Mouse (Mus musculus) neural tube, embryonic 15.5 days (tissue): Measurements from ENCODE around the gene Kdm4b. TPM values are rescaled to one million over a fixed set of nuclear protein-coding genes. Genes with fewer than 3 reads are reported as not detected.
A peak's percentile ranks its signal among the peaks of the same experiment; 100 is the strongest.

ENCODE experiments used
- ATAC-seq: fragments of 200-750 bp; cut with Nextera tagmentation; 2 replicates; pipeline ENCODE4 v1.8.0; 2017; ENCODE audit warnings: mild to moderate bottlenecking, moderate TSS enrichment, moderate library complexity; ENCODE audit not compliant: low FRiP score
- H3K27ac ChIP-seq: fragments of 300-500 bp; sonication (generic); replicated peaks from 2 replicates; pipeline ENCODE4 v1.5.1; 2015; ENCODE audit warnings: mild to moderate bottlenecking, inconsistent platforms
- H3K27me3 ChIP-seq: fragments of 300-500 bp; sonication (generic); replicated peaks from 2 replicates; pipeline ENCODE4 v1.6.1; 2015; ENCODE audit warnings: inconsistent platforms
- H3K36me3 ChIP-seq: fragments of 300-500 bp; sonication (generic); 2 replicates; pipeline ENCODE4 v1.6.1; 2015; ENCODE audit warnings: inconsistent platforms
- H3K4me1 ChIP-seq: fragments of 300-500 bp; sonication (generic); 2 replicates; pipeline ENCODE4 v1.6.1; 2015; ENCODE audit warnings: inconsistent platforms
- H3K4me2 ChIP-seq: fragments of 300-500 bp; sonication (generic); 2 replicates; pipeline ENCODE4 v1.6.1; 2015; ENCODE audit warnings: inconsistent platforms, mild to moderate bottlenecking, moderate library complexity
- H3K4me3 ChIP-seq: fragments of 300-500 bp; sonication (generic); replicated peaks from 2 replicates; pipeline ENCODE4 v1.5.1; 2015; ENCODE audit warnings: mild to moderate bottlenecking, inconsistent platforms
- H3K9ac ChIP-seq: fragments of 300-500 bp; sonication (generic); replicated peaks from 2 replicates; pipeline ENCODE4 v1.6.1; 2015; ENCODE audit warnings: mild to moderate bottlenecking, inconsistent platforms
- H3K9me3 ChIP-seq: fragments of 300-500 bp; sonication (generic); replicated peaks from 2 replicates; pipeline ENCODE4 v1.6.1; 2016; ENCODE audit warnings: inconsistent platforms
- WGBS: fragments of 180-500 bp; shearing (Covaris S2); methylation state at CpG from one replicate; pipeline ENCODE4 v1.1.7; 2015; ENCODE audit warnings: mixed read lengths; 5-methylcytosine and 5-hydroxymethylcytosine counted together
- polyA plus RNA-seq: library from polyadenylated mRNA; unstranded; fragments of >200 nt; fragmentation: Nextera tagmentation; extraction: Ambion mirVana; gene quantifications from 2 replicates; pipeline ENCODE4 v1.2.1, GENCODE M21; 2015

The Kdm4b gene
- polyA plus RNA-seq, 1 experiment from 2014 or later = 65.2 TPM

GRCm38 (mm10) chr17:56356921-56357885, 31.3 kb downstream of the Kdm4b start:
- WGBS = 73% methylated on average over 9 of the region's 9 CpGs
- Histone ChIP-seq H3K4me2 (no peak overlapping the region), H3K36me3 (peaks cover 68% of the 10 kb centered on the region), H3K27ac (no peak overlapping the region), H3K4me1 (peaks cover 25% of the 10 kb centered on the region), H3K27me3 (no peaks in the 10 kb centered on the region), H3K9ac (no peak overlapping the region), H3K4me3 (no peak overlapping the region), H3K9me3 (no peaks in the 10 kb centered on the region)
- peak; percentile 75 for ATAC-seq

- ATAC-seq = no peak
- H3K9me3 ChIP-seq = no peaks in the 10 kb centered on the region
- no peak overlapping the region for H3K4me2 ChIP-seq
- no peaks in the 10 kb centered on the region for H3K27me3 ChIP-seq
- H3K4me3 ChIP-seq = no peak overlapping the region
- no peak overlapping the region for H3K9ac ChIP-seq
- H3K27ac ChIP-seq = peak overlapping the region; percentile 13; the same call in 1 of the 2 replicates
- WGBS = 91% methylated on average over 3 of the region's 3 CpGs
- peaks cover 34% of the 10 kb centered on the region for H3K4me1 ChIP-seq
- peaks cover 61% of the 10 kb centered on the region for H3K36me3 ChIP-seq
Measured at GRCm38 (mm10) chr17:56359183-56359725, 33.4 kb downstream of the Kdm4b start.

- Histone ChIP-seq H3K27ac (peak overlapping the region; percentile 72), H3K27me3 (no peaks in the 10 kb centered on the region), H3K9ac (no peak overlapping the region), H3K9me3 (no peaks in the 10 kb centered on the region), H3K4me2 (no peak overlapping the region), H3K36me3 (peaks cover 55% of the 10 kb centered on the region), H3K4me1 (peaks cover 36% of the 10 kb centered on the region), H3K4me3 (no peak overlapping the region)
- no peak for ATAC-seq
- 81% methylated on average over 1 of the region's 1 CpGs for WGBS
Measured at GRCm38 (mm10) chr17:56359864-56360263, 34.0 kb downstream of the Kdm4b start.

DNA sequence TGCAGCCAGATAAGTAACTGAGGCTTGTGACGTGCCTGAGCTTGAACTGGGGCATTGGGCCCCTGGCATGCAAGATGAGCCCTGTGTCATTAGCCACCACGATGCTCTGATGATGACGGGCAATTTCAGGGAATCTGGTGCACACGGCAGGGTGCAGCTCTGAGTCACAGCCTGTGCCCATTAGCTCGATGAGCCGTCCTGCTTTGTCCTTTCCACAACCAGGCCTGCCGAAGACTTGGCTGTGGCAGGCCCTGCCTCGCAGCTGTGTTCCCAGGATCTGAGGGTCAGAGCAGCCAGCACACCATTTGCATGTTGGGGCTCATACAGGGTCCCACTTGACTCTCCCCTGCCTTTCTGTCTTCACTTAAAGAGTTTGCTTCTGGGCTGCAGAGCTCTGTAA, 34.6 kb downstream of the Kdm4b start:
- no peak for ATAC-seq
- no peak overlapping the region for H3K9ac ChIP-seq
- peaks cover 41% of the 10 kb centered on the region for H3K4me1 ChIP-seq

GRCm38 (mm10) chr17:56361542-56361941, 35.7 kb downstream of the Kdm4b start:
- Histone ChIP-seq H3K4me3 (no peak overlapping the region), H3K36me3 (peaks cover 38% of the 10 kb centered on the region), H3K9me3 (no peaks in the 10 kb centered on the region), H3K4me2 (no peak overlapping the region), H3K4me1 (peaks cover 52% of the 10 kb centered on the region), H3K9ac (no peak overlapping the region), H3K27ac (no peak overlapping the region), H3K27me3 (no peaks in the 10 kb centered on the region)
- WGBS = 87% methylated on average over 2 of the region's 2 CpGs
- no peak for ATAC-seq

More for the DNA sequence above, 34.6 kb downstream of the Kdm4b start:
- Histone ChIP-seq H3K27me3 (no peaks in the 10 kb centered on the region), H3K36me3 (peaks cover 49% of the 10 kb centered on the region), H3K9me3 (no peaks in the 10 kb centered on the region), H3K4me3 (no peak overlapping the region), H3K4me2 (no peak overlapping the region), H3K27ac (peak overlapping the region; percentile 72)
- WGBS = 17% methylated on average over 8 of the region's 8 CpGs

- peak overlapping the region; percentile 77 for H3K27ac ChIP-seq
- peaks cover 70% of the 10 kb centered on the region for H3K4me1 ChIP-seq
- 0 out of 2 replicates have a peak overlapping the region, but pooled peaks have one; percentile 0 for H3K9ac ChIP-seq
- peaks cover 43% of the 10 kb centered on the region for H3K36me3 ChIP-seq
- no peak overlapping the region for H3K4me2 ChIP-seq
- peak; percentile 65 for ATAC-seq
- no peaks in the 10 kb centered on the region for H3K9me3 ChIP-seq
- no peak overlapping the region for H3K4me3 ChIP-seq
- H3K27me3 ChIP-seq = no peaks in the 10 kb centered on the region
- WGBS = 23% methylated on average over 7 of the region's 7 CpGs
Measured at GRCm38 (mm10) chr17:56365791-56366673, 40.2 kb downstream of the Kdm4b start.

DNA sequence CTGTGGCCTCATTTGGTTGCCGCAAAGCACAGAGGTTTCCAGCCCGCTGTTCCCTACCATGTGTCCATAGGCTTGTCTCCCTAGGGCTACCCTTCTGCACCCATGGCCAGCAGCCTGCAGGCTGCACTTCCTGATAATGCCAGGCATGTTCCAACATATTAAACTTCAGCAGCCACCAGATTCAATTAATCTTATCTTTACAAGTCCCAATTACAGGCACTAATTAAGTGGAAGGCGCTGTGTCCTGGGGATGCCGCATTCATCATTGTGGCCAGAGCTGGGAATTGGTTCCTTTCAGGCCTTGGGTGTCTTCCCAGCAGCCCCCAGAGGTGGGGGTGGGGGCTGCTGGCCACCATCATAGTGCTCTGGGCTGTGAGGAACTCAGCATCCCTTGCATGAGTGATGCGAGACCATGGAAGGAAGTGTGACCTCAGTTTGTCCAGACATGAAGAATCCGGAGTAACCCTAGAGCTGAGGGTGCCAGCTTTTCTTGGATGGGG, 42.5 kb downstream of the Kdm4b start:
- H3K27me3 ChIP-seq = no peaks in the 10 kb centered on the region
- peaks cover 49% of the 10 kb centered on the region for H3K36me3 ChIP-seq
- no peak overlapping the region for H3K4me3 ChIP-seq
- H3K4me2 ChIP-seq = no peak overlapping the region
- 0 out of 2 replicates have a peak overlapping the region, but pooled peaks have one; percentile 5 for H3K27ac ChIP-seq
- WGBS = 75% methylated on average over 6 of the region's 6 CpGs
- ATAC-seq = no peak
- peaks cover 79% of the 10 kb centered on the region for H3K4me1 ChIP-seq
- H3K9me3 ChIP-seq = no peaks in the 10 kb centered on the region
- no peak overlapping the region for H3K9ac ChIP-seq

GRCm38 (mm10) chr17:56370090-56370489, 44.2 kb downstream of the Kdm4b start:
- H3K9ac ChIP-seq = no peak overlapping the region
- H3K9me3 ChIP-seq = no peaks in the 10 kb centered on the region
- H3K27me3 ChIP-seq = no peaks in the 10 kb centered on the region
- no peak overlapping the region for H3K4me2 ChIP-seq
- no peak overlapping the region for H3K4me3 ChIP-seq
- H3K4me1 ChIP-seq = peaks cover 87% of the 10 kb centered on the region
- peaks cover 53% of the 10 kb centered on the region for H3K36me3 ChIP-seq
- 76% methylated on average over 3 of the region's 3 CpGs for WGBS
- no peak for ATAC-seq
- peak overlapping the region; percentile 42; the same call in 1 of the 2 replicates for H3K27ac ChIP-seq

DNA sequence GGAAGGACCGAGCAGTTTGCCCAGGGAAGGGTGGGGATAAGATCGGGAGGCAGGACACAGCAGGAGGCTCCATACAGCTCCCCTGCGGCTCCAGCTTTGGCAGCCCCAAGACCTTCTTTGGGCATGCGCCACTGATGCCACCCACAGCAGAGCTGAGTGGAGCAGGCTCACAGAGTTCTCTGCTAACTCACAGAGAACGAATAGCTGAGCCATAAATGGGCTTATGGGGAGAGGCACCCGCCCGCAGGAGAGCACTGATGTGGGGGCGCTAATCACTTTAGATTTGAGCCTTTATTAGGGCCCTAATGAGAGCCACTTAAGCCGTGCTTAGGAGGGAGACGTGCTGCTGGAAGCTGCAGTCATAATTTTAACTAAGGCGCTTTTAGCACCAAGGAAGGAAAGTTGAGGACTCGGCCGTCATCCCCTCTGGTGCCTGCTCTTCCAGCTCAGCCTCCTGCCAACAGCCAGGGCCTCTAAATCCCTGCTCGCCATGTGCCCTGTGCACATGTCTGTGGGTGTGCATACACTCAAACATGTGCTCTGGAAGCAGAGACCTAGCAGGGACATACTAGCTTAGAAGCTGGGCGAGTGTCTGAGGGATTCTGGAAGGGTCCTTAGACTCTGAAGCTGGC, 45.3 kb downstream of the Kdm4b start:
- H3K36me3 ChIP-seq = peaks cover 64% of the 10 kb centered on the region
- no peaks in the 10 kb centered on the region for H3K9me3 ChIP-seq
- H3K4me3 ChIP-seq = no peak overlapping the region
- 42% methylated on average over 15 of the region's 15 CpGs for WGBS
- H3K27ac ChIP-seq = peak overlapping the region; percentile 42
- no peak overlapping the region for H3K9ac ChIP-seq
- H3K4me2 ChIP-seq = no peak overlapping the region
- ATAC-seq = no peak
- no peaks in the 10 kb centered on the region for H3K27me3 ChIP-seq
- H3K4me1 ChIP-seq = peaks cover 76% of the 10 kb centered on the region

- 82% methylated on average over 4 of the region's 4 CpGs for WGBS
- H3K4me3 ChIP-seq = no peak overlapping the region
- 0 out of 2 replicates have a peak overlapping the region, but pooled peaks have one; percentile 58 for H3K27ac ChIP-seq
- ATAC-seq = no peak
- no peaks in the 10 kb centered on the region for H3K9me3 ChIP-seq
- peaks cover 70% of the 10 kb centered on the region for H3K36me3 ChIP-seq
- peaks cover 66% of the 10 kb centered on the region for H3K4me1 ChIP-seq
- no peak overlapping the region for H3K4me2 ChIP-seq
- H3K27me3 ChIP-seq = no peaks in the 10 kb centered on the region
- no peak overlapping the region for H3K9ac ChIP-seq
Measured at GRCm38 (mm10) chr17:56372109-56372508, 46.2 kb downstream of the Kdm4b start.
